Mouse (Mus musculus): ENCODE measurements around the gene Iqcn.

Gene Iqcn

GRCm38 (mm10) chr8:70738211-70738610 lies 35.0 kb downstream of the Iqcn start:
- DNase-seq = no peak

DNA sequence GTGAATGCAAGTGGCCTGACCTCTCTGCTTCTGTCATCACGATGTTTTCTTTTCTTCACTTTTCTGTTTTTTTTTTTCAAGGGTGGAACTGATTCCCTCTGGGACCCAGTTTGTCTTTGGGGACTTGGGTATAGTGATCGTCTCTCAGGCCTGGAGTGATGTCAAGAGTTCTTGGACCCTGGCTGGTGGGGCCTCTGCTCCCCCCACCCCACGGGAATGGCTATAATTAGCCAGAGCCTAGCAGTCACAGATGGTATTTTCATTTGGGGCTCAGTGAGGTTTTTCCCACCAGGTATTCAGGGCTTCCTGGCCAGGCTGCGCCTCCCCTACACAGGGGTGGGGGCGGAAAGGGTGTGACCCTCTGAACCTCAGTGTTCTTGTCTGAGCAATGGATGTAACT lies 38.4 kb downstream of the Iqcn start:
- DNase-seq = peak; percentile 96

- DNase-seq = peak; percentile 95
Measured at GRCm38 (mm10) chr8:70742176-70742575, 38.9 kb downstream of the Iqcn start.

DNA sequence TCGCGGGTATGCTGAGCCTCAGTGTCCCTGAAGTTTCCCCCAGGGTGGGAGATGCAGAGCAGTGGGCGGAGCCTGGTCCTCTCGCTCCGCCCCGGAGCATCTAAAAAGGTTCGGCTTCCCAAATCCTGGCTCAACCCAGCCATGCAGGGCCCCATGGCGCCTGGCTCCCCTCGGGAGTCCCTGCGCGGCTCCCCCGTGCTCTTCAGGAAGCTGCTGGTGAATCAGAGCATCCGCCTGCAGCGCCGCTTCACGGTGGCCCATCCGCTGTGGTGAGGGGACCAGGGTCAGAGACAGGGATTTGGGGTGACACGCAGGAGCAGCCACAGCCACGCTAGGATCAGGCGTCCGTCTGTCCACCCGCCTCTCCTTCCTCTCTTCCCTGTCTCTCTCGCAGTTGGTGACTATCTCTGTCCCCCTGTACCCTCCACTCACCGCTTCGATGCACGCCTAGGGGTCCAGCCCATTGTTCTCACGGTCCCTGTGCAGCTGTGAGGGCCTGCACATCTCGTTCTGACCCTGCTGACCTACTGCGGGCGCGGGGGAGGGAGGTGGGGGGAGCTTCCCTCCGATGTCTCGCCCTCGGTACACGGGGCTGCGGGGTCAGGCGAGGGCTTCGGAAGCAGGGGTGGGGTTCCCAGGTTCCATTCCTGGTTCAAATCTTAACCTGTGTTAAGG lies 39.9 kb downstream of the Iqcn start:
- peak; percentile 98 for DNase-seq

GRCm38 (mm10) chr8:70743656-70744590 lies 40.7 kb downstream of the Iqcn start:
- DNase-seq = peak; percentile 99

GRCm38 (mm10) chr8:70744806-70745205 lies 41.5 kb downstream of the Iqcn start:
- peak; percentile 95 for DNase-seq

DNA sequence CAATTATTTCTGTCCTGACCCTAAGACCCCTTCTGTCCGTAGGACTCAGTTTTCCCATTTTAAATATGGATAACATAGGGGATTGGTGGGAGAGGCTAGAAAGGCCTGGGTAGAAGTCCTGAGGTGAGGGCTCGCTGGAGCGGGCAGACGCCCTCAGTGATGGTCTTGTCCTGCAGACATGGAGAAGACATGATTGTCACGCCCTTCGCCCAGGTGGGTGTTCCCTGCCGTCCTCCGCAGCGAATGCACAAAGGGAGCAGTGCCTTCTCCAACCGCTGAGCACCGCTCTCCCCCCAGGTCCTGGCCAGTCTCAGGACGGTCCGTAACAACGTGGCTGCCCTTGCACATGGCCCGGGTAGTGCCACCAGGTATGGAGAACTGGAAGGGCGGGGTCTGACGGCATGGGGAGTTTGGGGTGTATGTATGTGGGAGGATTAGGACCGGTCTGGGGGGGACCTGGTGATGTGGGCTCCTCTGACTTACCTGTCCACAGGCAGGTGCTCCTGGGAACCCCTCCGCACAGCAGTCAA lies 42.5 kb downstream of the Iqcn start:
- peak; percentile 91 for DNase-seq

DNA sequence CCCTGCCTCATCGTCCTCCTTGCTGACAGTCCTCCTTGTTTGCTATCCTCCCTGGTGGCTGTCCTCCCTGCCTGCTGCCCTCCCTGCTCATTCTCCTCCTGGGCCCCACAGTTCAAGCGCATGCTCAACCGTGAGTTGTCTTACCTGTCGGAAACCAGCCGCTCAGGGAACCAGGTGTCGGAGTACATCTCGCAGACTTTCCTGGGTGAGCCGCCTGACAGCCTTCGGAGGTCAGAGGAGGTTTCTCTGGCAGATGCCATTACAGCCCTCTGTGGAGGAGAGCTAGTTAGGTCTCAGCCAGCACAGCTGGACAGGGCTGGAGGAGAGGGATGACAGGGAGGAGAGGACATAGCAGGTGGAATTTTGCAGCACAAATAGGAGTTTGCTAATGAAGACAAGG lies 43.4 kb downstream of the Iqcn start:
- DNase-seq = peak; percentile 92

DNA sequence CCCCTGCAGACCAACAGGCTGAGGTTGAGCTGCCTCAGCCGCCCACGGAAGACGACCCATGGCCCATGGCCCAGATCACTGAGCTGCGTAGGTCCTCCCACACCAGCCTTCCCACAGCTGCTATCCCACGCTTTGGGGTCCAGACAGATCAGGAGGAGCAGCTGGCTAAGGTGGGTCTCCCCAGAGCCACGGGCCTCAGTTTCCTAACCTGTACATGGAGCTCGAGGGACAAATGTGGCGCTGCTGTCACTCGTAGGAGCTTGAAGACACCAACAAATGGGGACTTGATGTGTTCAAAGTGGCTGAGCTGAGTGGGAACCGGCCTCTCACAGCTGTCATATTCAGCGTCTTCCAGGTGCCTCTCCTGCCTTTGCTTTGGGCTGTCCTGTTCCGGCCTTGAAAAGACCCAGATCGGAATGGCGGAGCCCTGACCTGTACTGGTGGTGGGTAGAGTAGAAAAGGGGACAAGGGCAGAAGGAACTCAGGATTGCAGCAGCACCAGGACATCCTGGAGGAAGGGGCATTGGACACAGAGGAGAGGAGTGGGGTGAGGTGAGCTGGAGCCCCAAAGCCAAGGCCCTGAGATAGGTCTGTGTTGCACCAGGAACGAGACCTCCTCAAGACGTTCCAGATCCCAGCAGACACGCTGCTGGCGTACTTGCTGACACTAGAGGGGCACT lies 44.1 kb downstream of the Iqcn start:
- DNase-seq = peak; percentile 93

DNA sequence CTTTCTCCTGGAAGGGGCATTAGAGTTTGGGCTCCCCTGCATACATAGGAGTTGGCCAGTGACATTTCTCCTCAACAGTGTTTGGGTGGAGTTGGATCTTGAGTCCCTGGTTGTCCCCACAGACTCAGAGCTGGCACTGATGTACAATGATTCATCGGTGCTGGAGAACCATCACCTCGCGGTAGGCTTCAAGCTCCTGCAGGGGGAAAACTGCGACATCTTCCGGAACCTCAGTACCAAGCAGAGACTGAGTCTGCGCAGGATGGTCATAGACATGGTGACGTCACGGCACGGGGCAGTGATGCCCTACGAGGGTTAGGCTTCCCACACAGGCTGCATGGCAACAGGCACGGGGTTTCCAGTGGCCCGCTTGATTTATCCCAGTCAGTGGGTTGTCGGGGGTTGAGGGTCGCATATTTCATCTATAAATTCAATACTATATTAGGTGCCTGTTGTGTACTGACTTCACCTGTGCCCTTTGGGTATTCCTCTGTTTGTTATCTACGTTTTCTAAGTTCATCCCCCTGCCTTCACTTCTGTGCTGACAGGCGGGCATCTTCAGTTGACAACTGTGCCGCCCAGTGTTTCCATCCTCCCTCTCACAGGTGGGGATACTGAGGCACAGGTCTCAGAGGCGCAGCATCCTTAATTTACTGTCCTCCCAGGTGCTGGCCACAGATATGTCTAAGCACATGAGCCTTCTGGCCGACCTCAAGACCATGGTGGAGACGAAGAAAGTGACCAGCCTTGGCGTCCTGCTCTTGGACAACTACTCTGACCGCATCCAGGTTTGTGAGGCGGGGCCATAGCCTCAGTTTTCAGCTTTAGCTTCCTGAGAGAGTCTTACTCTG lies 45.2 kb downstream of the Iqcn start:
- peak; percentile 94 for DNase-seq

- peak; percentile 93 for DNase-seq
Measured at GRCm38 (mm10) chr8:70749097-70749674, 45.9 kb downstream of the Iqcn start.

- DNase-seq = peak; percentile 97
Measured at GRCm38 (mm10) chr8:70750128-70750680, 46.9 kb downstream of the Iqcn start.

DNA sequence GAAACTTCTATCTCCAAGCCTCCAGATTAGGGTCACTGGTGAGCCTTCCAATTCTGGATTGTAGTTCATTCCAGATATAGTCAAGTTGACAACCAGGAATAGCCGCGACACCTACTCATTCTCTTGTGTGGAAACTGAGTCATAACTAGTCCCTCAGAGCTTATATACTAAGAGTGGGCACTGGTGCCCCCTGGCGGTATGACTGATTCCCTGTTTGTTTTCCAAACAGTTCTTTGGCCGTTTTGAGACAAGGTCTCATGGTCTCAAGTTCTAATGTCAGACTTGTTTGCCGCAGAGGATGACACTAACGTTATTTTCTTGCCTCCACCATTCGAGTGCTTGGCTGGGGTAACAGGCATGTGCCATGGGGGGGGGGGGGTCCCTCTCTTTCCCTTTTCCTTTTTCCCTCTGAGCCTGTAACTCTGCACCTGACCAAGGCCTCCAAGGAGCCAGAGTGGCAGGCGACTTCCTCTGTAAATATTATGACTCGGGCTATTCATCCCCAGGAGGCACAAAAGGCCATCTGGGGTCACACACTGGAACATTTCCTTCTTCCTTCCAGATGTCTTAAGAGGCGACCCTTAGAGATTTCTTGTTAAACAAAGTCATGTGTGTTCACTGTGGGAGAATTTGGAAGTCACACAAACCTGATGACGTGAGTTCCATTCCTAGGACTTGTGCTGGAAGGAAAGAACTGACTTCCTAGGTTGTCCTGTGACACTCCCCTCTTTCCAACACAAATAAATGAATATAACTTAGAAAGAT lies 48.9 kb downstream of the Iqcn start:
- DNase-seq = peak; percentile 99

DNA sequence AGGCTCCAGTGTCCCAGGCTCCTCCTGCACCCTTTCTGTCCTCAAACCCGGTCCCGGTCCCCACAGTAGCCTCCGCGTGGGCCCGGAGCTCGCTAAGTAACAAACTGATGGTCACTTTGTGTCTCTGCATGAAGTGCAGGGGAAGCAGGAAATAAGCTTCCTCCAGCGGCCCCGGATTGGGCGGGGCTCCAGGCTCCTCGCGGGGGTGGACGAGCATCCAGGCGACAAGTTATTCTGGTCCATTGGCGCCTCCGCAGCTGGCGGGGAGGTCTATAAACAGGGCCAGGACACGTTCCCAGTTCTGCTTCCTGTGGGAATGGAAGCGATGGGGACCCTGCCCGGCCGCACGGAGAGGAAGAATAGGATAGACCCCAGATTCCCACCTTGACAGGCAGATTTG lies 49.9 kb downstream of the Iqcn start:
- DNase-seq = peak; percentile 100

DNA sequence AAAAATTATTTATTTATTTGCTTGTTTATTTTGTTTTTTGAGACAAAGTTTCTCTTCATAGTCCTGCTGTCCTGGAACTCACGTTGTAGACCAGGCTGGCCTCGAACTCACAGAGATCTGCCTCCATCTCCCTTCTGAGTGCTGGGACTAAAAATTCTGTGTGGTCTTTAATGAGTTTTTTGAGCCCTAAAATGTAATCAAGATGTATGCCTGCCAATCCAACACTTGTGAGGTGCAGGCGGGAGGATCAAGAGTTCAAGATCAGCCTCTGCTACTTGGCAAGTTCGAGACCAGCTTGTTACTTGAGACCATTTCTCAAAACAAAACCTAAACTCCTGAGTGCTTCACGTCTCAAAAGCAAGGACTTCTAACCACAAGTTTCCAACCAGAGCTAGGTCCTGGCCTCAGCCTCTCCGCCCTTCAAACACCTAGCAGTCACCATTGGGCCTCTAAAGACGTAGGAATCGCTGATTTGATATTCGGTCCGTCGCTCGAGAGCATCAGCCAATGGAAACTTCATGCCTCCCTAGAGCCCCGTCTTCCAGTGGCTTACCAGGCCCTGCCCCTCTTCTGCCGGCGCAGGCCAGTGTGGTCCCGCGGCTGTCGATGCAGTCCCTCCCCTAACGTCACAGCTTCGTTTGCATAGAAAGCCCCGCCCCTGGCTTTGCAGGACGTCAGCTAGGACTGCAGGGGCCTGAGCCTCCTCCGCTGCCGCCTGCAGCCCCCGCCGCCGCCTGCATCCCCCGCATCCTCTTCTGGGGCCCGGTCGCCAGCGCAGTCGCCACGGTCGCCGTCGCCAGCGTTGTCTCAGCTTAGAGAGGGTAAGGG lies 51.0 kb downstream of the Iqcn start, which contains the start of gene Rab3a:
Gene Rab3a, plus strand, starts transcription at position 637 of the 828 bp plus-strand sequence.
- DNase-seq = peak; percentile 100

DNA sequence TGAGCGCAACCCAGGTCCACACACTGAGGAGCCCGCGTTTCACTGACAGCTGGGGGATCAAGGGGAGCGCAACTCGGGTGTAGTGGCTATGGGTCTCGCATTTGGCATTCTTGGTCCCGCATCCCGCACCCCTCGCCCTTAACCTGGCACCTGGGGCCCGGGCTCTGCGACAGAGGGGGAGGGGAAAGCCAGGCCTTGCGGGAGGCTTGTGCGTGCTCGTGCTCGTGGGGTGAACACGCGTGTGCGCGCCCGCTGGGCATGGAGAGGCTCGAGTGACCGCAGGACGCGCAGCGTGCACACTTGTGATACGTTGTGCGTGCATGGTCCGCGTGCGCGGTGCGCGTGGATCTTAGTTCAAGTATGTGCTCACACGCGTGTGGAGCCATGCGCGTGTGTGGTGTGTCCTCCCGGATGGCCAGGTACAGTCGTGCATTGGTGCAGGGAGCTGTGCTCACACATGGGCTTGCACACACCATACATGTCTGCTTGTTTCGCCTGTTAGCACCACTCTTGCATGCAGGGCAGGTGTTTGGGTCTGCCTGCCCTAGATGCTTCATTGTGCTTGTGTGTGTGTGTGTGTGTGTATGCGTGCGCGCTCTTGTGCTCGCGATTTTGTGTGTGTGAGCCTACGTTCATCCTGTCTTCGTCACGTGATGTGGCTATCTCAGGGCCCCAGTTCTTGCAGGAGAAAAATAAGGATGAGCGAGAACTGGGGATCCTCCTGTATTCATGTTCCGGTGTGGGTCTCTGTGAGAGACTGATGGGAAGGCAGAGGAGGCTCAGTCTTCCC lies 51.8 kb downstream of the Iqcn start:
- DNase-seq = no peak

DNA sequence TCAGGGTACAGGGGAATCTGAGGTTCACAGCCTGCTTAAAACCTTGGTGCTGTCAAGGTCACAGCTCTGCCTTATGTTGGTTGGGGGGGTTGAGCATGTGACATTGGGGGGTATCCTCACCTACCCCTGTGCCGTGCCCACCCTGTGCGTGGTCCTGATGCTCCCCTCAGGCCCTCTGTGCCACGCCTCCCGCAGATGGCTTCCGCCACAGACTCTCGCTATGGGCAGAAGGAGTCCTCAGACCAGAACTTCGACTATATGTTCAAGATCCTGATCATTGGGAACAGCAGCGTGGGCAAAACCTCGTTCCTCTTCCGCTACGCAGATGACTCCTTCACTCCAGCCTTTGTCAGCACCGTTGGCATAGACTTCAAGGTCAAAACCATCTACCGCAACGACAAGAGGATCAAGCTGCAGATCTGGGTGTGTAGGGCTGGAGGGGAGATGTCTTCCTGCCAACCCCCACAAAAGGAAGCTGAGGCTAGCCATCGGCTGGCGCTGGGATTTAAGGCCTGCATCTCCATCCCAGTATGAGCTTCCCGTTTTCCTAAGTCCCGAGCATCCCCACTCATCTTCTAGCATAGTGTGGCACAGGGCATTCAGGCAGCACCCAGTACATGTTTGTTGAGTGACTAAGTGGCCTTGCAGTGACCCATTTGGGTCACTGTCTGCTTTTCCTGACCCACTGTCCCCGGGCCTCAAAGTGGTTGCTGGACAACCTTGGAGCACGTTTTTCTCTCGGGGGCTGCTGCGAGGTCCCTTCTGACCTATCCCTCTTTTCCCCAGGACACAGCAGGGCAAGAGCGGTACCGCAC lies 52.6 kb downstream of the Iqcn start:
- peak; percentile 96 for DNase-seq

DNA sequence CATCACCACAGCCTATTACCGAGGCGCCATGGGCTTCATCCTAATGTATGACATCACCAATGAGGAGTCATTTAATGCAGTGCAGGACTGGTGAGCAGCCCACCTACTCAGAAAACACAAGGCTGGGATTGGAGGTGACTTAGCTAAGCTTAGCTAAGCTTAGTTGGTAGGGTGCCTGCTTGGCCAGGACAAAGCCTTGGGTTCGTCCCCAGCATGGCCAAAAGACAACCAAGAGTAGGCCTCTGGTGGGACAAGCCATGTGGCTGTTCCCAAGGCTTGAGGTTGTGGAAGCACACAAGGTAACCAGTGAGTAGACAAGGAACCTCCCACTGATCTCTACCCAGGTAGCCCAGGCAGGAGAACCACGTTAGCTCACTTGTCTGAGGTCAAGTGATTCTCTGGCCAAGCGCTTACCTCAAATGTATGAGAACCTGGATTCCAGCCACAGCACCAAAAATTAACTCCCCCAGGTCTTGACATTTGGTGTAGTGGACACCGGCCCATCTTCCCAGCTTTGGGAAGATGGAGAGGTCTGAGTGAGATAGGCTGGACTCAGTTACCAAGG lies 53.3 kb downstream of the Iqcn start:
- peak; percentile 91 for DNase-seq

Data from heart, adult 11 months (tissue).